Mouse (Mus musculus): ENCODE results near the gene Cox6b2. TPM values are rescaled to one million over a fixed set of nuclear protein-coding genes. Genes with fewer than 3 reads are reported as not detected.
"Not testable (repeated sequence)": the region's sequence is repeated elsewhere in the genome, so short reads cannot be mapped to it uniquely, and the experiment has no call there.

Gene Cox6b2
- polyA plus RNA-seq (2012; rRNA removed) = 1,707 and 1,788 TPM in 2 replicates

- TF ChIP-seq POLR2A (IDR thresholded peaks at IDR 0.05; ENCODE audit: control insufficient read depth, low read depth, low read length) (peak; percentile 92), CTCF (IDR thresholded peaks at IDR 0.05; ENCODE audit: control insufficient read depth, insufficient read depth, insufficient replicate concordance, low read depth, low read length) (no peak)
- peak within 1 kb of the TSS; percentile 87 for H3K27ac ChIP-seq (ENCODE audit: control insufficient read depth, insufficient read depth, low read depth, low read length)
Measured at GRCm38 (mm10) chr7:4752821-4753570, at the start of gene Cox6b2. TSS of gene Cox6b2 (minus strand) at chr7:4753094.

DNA sequence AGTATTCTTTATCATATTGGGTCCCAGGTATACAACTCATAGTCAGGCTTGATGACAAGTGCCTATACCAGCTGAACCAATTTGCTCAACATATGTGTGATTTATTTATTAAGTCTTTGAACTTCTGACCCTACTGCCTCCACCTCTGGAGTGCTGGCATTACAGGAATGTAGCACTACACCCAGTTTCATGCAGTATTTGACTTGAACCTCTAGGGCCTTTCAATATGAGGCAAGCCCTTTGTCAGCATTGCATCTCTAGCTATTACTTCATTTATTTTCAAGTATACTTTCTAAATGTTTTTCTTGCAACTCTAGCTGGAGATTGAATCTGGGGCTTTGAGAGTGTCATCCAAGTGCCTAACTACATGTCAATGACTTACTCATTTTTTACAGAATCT lies 49.4 kb upstream of the Cox6b2 start:
- Histone ChIP-seq H3K27me3 (ENCODE audit: control insufficient read depth, insufficient read depth, low read length) (no peaks in the 10 kb centered on the region), H3K27ac (ENCODE audit: control insufficient read depth, insufficient read depth, low read depth, low read length) (no peak overlapping the region), H3K4me1 (ENCODE audit: control insufficient read depth, insufficient read depth, low read length) (no peaks in the 10 kb centered on the region), H3K4me3 (ENCODE audit: control insufficient read depth, low read depth, low read length) (no peak overlapping the region), H3K36me3 (ENCODE audit: control insufficient read depth, insufficient read depth, low read length) (no peaks in the 10 kb centered on the region)
- TF ChIP-seq POLR2A (IDR thresholded peaks at IDR 0.05; ENCODE audit: control insufficient read depth, low read depth, low read length) (no peak), CTCF (IDR thresholded peaks at IDR 0.05; ENCODE audit: control insufficient read depth, insufficient read depth, insufficient replicate concordance, low read depth, low read length) (no peak)

More at GRCm38 (mm10) chr7:4752821-4753570, at the start of gene Cox6b2:
- peak within 1 kb of the TSS; percentile 87 for H3K4me3 ChIP-seq (ENCODE audit: control insufficient read depth, low read depth, low read length)
- H3K4me1 ChIP-seq (ENCODE audit: control insufficient read depth, insufficient read depth, low read length) = peaks cover 9% of the 10 kb centered on the region
- H3K36me3 ChIP-seq (ENCODE audit: control insufficient read depth, insufficient read depth, low read length) = no peaks in the 10 kb centered on the region; the same call in 1 of the 2 replicates
- H3K27me3 ChIP-seq (ENCODE audit: control insufficient read depth, insufficient read depth, low read length) = no peaks in the 10 kb centered on the region

DNA sequence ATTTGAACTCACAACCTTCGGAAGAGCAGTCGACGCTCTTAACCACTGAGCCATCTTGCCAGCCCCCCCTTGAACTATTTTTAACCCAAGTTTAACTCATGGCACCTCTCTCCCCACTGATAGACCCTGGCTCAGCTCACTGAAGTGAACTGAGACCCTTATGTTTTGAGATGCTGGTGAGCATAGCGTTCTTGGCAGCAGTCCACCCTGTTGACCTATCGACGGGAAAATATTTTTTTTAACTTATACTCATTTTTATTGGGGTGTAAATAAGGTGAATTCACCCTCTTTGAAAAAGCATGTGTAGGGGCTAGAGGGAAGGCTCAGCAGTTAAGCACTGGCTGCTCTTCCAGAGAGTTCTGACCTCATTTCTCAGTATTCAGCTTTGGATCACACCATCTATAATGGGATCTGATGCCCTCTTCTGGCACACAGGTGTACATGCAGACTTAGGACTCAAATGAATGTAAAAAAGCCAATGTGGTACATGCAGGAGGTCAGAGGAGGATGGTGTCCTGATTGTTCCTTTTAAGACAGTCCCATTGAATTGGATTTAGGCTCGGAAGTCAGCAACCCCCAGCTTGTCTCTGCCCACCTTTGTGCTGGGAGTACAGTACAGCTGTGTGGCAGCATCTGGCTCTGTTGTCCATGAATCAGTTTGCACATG lies 43.0 kb upstream of the Cox6b2 start:
- peaks cover 2% of the 10 kb centered on the region; the same call in 1 of the 2 replicates for H3K36me3 ChIP-seq (ENCODE audit: control insufficient read depth, insufficient read depth, low read length)
- no peak overlapping the region for H3K4me3 ChIP-seq (ENCODE audit: control insufficient read depth, low read depth, low read length)
- H3K27ac ChIP-seq (ENCODE audit: control insufficient read depth, insufficient read depth, low read depth, low read length) = no peak overlapping the region
- H3K27me3 ChIP-seq (ENCODE audit: control insufficient read depth, insufficient read depth, low read length) = no peaks in the 10 kb centered on the region
- TF ChIP-seq POLR2A (IDR thresholded peaks at IDR 0.05; ENCODE audit: control insufficient read depth, low read depth, low read length) (no peak), CTCF (IDR thresholded peaks at IDR 0.05; ENCODE audit: control insufficient read depth, insufficient read depth, insufficient replicate concordance, low read depth, low read length) (no peak)
- H3K4me1 ChIP-seq (ENCODE audit: control insufficient read depth, insufficient read depth, low read length) = no peaks in the 10 kb centered on the region

GRCm38 (mm10) chr7:4794631-4795168 lies 41.8 kb upstream of the Cox6b2 start:
- Histone ChIP-seq H3K27me3 (ENCODE audit: control insufficient read depth, insufficient read depth, low read length) (no peaks in the 10 kb centered on the region), H3K36me3 (ENCODE audit: control insufficient read depth, insufficient read depth, low read length) (peaks cover 2% of the 10 kb centered on the region; the same call in 1 of the 2 replicates), H3K27ac (ENCODE audit: control insufficient read depth, insufficient read depth, low read depth, low read length) (no peak overlapping the region), H3K4me1 (ENCODE audit: control insufficient read depth, insufficient read depth, low read length) (no peaks in the 10 kb centered on the region), H3K4me3 (ENCODE audit: control insufficient read depth, low read depth, low read length) (no peak overlapping the region)
- TF ChIP-seq POLR2A (IDR thresholded peaks at IDR 0.05; ENCODE audit: control insufficient read depth, low read depth, low read length) = no peak
- TF ChIP-seq CTCF (IDR thresholded peaks at IDR 0.05; ENCODE audit: control insufficient read depth, insufficient read depth, insufficient replicate concordance, low read depth, low read length) = no peak

GRCm38 (mm10) chr7:4793674-4794073 lies 40.8 kb upstream of the Cox6b2 start:
- Histone ChIP-seq H3K4me3 (ENCODE audit: control insufficient read depth, low read depth, low read length) (peak overlapping the region; percentile 86), H3K27me3 (ENCODE audit: control insufficient read depth, insufficient read depth, low read length) (no peaks in the 10 kb centered on the region), H3K36me3 (ENCODE audit: control insufficient read depth, insufficient read depth, low read length) (peaks cover 2% of the 10 kb centered on the region; the same call in 1 of the 2 replicates), H3K4me1 (ENCODE audit: control insufficient read depth, insufficient read depth, low read length) (no peaks in the 10 kb centered on the region; the same call in 1 of the 2 replicates), H3K27ac (ENCODE audit: control insufficient read depth, insufficient read depth, low read depth, low read length) (no peak overlapping the region)
- TF ChIP-seq POLR2A (IDR thresholded peaks at IDR 0.05; ENCODE audit: control insufficient read depth, low read depth, low read length) (no peak), CTCF (IDR thresholded peaks at IDR 0.05; ENCODE audit: control insufficient read depth, insufficient read depth, insufficient replicate concordance, low read depth, low read length) (no peak)

DNA sequence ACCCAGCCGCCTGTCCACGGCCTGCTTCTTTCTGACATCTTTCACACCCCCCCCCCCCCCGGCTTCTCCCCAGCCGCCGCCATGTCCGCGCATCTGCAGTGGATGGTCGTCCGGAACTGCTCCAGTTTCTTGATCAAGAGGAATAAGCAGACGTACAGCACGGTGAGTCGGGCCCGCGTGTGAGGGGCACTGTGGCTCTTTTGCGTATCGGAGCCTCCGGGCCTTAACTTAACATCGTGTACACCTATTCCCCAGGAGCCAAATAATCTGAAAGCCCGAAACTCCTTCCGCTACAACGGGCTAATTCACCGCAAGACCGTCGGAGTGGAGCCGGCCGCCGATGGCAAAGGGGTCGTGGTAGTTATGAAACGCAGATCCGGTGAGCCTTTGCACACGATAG lies 40.4 kb upstream of the Cox6b2 start:
- Histone ChIP-seq H3K27ac (ENCODE audit: control insufficient read depth, insufficient read depth, low read depth, low read length) (peak overlapping the region; percentile 78), H3K4me3 (ENCODE audit: control insufficient read depth, low read depth, low read length) (peak overlapping the region; percentile 86)
- H3K4me1 ChIP-seq (ENCODE audit: control insufficient read depth, insufficient read depth, low read length); H3K27me3 ChIP-seq (ENCODE audit: control insufficient read depth, insufficient read depth, low read length); H3K36me3 ChIP-seq (ENCODE audit: control insufficient read depth, insufficient read depth, low read length): not testable (repeated sequence)

All from testis, adult 2 months (tissue).